Mouse (Mus musculus) midbrain, embryonic 12.5 days (tissue): ENCODE data around the gene Jph3. TPM values are rescaled to one million over a fixed set of nuclear protein-coding genes. Genes with fewer than 3 reads are reported as not detected.

Source experiments
- polyA plus RNA-seq: library from polyadenylated mRNA; unstranded; fragments of >200 nt; fragmentation: Nextera tagmentation; extraction: Ambion mirVana; gene quantifications from 2 replicates; pipeline ENCODE4 v1.2.1, GENCODE M21; 2016

Jph3 gene
- polyA plus RNA-seq, 1 experiment from 2014 or later = 35.8 TPM

Other genes starting within 250 kb of the Jph3 start
- gene 1700018B08Rik, start 185.3 kb upstream of the Jph3 start, polyA plus RNA-seq = not detected in 2 replicates
- gene Fbxo31, start 150.8 kb upstream of the Jph3 start, polyA plus RNA-seq = 20.3 and 22.8 TPM in 2 replicates
- 280 and 292 TPM in 2 replicates for gene Map1lc3b, start 139.3 kb upstream of the Jph3 start, polyA plus RNA-seq
- 27.7 TPM in 2 replicates for gene Zcchc14, start 76.7 kb upstream of the Jph3 start, polyA plus RNA-seq
- gene Klhdc4, start 99.9 kb downstream of the Jph3 start, polyA plus RNA-seq = 49.3 and 50.4 TPM in 2 replicates
- gene Slc7a5, start 178.1 kb downstream of the Jph3 start, polyA plus RNA-seq = 37.6 and 37.9 TPM in 2 replicates
- gene Car5a, start 215.3 kb downstream of the Jph3 start, polyA plus RNA-seq = 0.23 TPM in 1 of 2 replicates, not detected in the other
- gene Banp, start 220.1 kb downstream of the Jph3 start, polyA plus RNA-seq = 58.8 and 66.6 TPM in 2 replicates